Mouse (Mus musculus): Measurements from ENCODE around the gene March7. TPM values are rescaled to one million over a fixed set of nuclear protein-coding genes. Genes with fewer than 3 reads are reported as not detected.

Gene March7
- polyA plus RNA-seq, 1 experiment from 2014 or later, result 83.5 TPM

DNA sequence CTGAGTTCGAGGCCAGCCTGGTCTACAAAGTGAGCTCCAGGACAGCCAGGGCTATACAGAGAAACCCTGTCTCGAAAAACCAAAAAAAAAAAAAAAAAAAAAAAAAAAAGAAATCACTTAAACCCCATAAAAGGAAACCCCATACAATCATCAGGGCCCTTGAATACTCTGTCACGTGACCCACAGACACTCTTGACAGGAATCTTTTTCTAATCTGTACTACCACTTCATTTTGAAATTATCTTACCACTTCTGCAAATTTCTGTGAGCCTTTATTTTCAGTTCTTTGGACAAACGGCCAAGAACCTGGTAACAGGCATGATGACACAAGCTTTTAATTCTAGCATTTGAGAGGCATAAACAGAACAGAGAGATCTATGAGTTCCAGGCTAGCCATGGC is 34.6 kb upstream of the March7 start:
- DNase-seq (ENCODE audit: low spot score), result no peak
- no peaks in the 10 kb centered on the region for H3K36me3 ChIP-seq (ENCODE audit: control insufficient read depth, insufficient read depth, low read length)
- H3K27me3 ChIP-seq (ENCODE audit: control insufficient read depth, insufficient read depth, low read length), result no peaks in the 10 kb centered on the region
- WGBS, result 95% methylated on average over 3 of the region's 4 CpGs
- ATAC-seq (replicated peaks; ENCODE audit: low FRiP score), result no peak
- H3K4me1 ChIP-seq (replicated peaks; ENCODE audit: control insufficient read depth, insufficient read depth, low read length), result no peaks in the 10 kb centered on the region
- H3K9ac ChIP-seq (ENCODE audit: low read length), result no peak overlapping the region
- no peak overlapping the region for H3K4me2 ChIP-seq (ENCODE audit: low read depth, low read length, severe bottlenecking)
- H3K27ac ChIP-seq (ENCODE audit: low read depth, low read length), result no peak overlapping the region
- no peaks in the 10 kb centered on the region for H3K9me3 ChIP-seq (ENCODE audit: control insufficient read depth, low read length)
- H3K4me3 ChIP-seq (ENCODE audit: low read depth, low read length), result no peak overlapping the region

DNA sequence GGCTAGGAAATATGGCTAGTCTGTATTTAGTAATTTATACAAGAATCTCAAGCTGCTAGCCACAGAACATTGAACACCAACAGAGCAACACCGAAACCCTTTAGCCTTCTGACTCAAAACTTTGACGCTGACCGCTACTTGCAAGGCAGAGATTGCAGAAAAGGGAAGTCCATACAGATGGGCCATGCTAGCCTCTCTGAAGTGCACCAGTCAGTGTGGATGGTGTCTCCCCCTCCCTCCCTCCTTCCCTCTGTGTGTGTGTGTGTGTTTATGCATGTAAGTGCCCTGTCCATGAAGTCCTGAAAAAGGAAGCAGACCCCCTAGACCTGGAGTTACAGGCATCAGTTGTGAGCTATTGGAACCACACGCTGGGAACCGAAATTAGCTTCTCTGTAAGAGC is 33.6 kb upstream of the March7 start:
- H3K27me3 ChIP-seq (ENCODE audit: control insufficient read depth, insufficient read depth, low read length), result no peaks in the 10 kb centered on the region
- no peaks in the 10 kb centered on the region for H3K4me1 ChIP-seq (replicated peaks; ENCODE audit: control insufficient read depth, insufficient read depth, low read length)
- no peak overlapping the region for H3K9ac ChIP-seq (ENCODE audit: low read length)
- H3K4me3 ChIP-seq (ENCODE audit: low read depth, low read length), result no peak overlapping the region
- no peak overlapping the region for H3K27ac ChIP-seq (ENCODE audit: low read depth, low read length)
- DNase-seq (ENCODE audit: low spot score) (no peak), ATAC-seq (replicated peaks; ENCODE audit: low FRiP score) (no peak)
- no peaks in the 10 kb centered on the region for H3K36me3 ChIP-seq (ENCODE audit: control insufficient read depth, insufficient read depth, low read length)
- no peaks in the 10 kb centered on the region for H3K9me3 ChIP-seq (ENCODE audit: control insufficient read depth, low read length)
- 87% methylated on average over 5 of the region's 5 CpGs for WGBS
- H3K4me2 ChIP-seq (ENCODE audit: low read depth, low read length, severe bottlenecking), result no peak overlapping the region

DNA sequence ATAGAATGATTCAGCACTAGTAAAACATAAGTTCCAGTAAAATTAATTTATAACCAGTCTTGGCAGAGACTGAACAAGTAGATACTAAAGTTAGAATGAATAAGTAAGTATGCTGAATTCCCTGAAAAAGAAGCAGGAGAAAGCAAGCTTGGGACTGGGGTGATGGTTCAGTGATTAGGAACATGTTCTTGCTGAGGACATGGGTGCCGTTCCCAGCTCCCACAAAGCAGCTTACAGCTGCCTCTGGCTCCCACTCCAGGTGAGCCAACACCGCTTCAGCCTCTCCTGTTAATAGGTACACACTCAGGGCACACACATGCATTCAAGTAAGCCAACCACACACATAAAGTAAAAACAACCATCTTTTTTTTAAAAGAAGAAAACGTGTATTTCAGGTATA is 32.2 kb upstream of the March7 start:
- 84% methylated on average over 3 of the region's 3 CpGs for WGBS
- ATAC-seq (replicated peaks; ENCODE audit: low FRiP score), result no peak
- no peaks in the 10 kb centered on the region for H3K27me3 ChIP-seq (ENCODE audit: control insufficient read depth, insufficient read depth, low read length)

DNA sequence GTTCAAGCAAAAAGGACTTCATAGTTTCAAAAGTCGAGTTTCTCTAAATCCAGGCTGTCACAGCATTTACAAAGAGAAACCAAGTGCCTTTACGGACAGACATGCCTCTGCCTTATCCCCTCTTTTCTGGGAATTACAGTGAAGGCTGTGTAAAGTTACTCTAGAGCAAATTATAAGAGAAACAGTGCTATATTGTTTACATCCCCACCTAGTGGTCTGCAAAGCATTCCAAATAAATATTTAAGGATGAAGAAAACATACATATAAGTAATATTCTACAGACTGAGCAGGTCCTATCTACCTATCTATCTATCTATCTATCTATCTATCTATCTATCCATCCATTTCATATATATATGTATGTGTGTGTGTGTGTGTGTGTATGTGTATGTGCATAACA is 28.0 kb upstream of the March7 start:
- Histone ChIP-seq H3K4me2 (ENCODE audit: low read depth, low read length, severe bottlenecking) (no peak overlapping the region), H3K36me3 (ENCODE audit: control insufficient read depth, insufficient read depth, low read length) (no peaks in the 10 kb centered on the region), H3K9me3 (ENCODE audit: control insufficient read depth, low read length) (no peaks in the 10 kb centered on the region), H3K4me1 (replicated peaks; ENCODE audit: control insufficient read depth, insufficient read depth, low read length) (no peaks in the 10 kb centered on the region), H3K27ac (ENCODE audit: low read depth, low read length) (no peak overlapping the region), H3K9ac (ENCODE audit: low read length) (no peak overlapping the region), H3K4me3 (ENCODE audit: low read depth, low read length) (no peak overlapping the region), H3K27me3 (ENCODE audit: control insufficient read depth, insufficient read depth, low read length) (no peaks in the 10 kb centered on the region)
- 74% methylated on average over 2 of the region's 2 CpGs for WGBS
- ATAC-seq (replicated peaks; ENCODE audit: low FRiP score) (no peak), DNase-seq (ENCODE audit: low spot score) (no peak)

More for the DNA sequence above, 32.2 kb upstream of the March7 start:
- no peaks in the 10 kb centered on the region for H3K9me3 ChIP-seq (ENCODE audit: control insufficient read depth, low read length)
- no peak overlapping the region for H3K9ac ChIP-seq (ENCODE audit: low read length)
- H3K4me3 ChIP-seq (ENCODE audit: low read depth, low read length), result no peak overlapping the region
- H3K4me1 ChIP-seq (replicated peaks; ENCODE audit: control insufficient read depth, insufficient read depth, low read length), result no peaks in the 10 kb centered on the region
- no peaks in the 10 kb centered on the region for H3K36me3 ChIP-seq (ENCODE audit: control insufficient read depth, insufficient read depth, low read length)
- no peak for DNase-seq (ENCODE audit: low spot score)
- H3K4me2 ChIP-seq (ENCODE audit: low read depth, low read length, severe bottlenecking), result no peak overlapping the region
- no peak overlapping the region for H3K27ac ChIP-seq (ENCODE audit: low read depth, low read length)

DNA sequence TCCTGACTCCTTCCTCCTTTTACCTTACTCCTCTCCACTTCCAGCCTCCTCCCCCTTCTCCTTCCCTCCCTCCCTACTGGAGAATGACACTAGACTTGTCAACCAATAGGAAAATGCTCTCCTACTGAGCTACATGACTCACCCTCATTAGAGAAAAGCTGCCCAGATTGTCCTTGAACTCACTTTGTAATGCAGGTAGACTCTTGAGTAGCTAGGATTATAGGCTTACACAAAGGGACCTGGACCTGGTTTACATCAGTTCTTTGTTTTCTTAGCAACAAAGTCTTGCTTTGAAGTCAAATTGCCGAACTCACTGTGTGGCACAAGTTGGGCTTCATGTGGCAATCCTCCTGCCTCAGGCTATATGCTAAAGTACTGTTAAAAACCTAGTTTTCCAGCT is 12.8 kb upstream of the March7 start:
- H3K9me3 ChIP-seq (ENCODE audit: control insufficient read depth, low read length), result no peaks in the 10 kb centered on the region
- H3K4me3 ChIP-seq (ENCODE audit: low read depth, low read length), result no peak overlapping the region
- no peak overlapping the region for H3K4me2 ChIP-seq (ENCODE audit: low read depth, low read length, severe bottlenecking)
- no peaks in the 10 kb centered on the region for H3K27me3 ChIP-seq (ENCODE audit: control insufficient read depth, insufficient read depth, low read length)
- WGBS, result 41% methylated on average over 1 of the region's 1 CpGs
- H3K36me3 ChIP-seq (ENCODE audit: control insufficient read depth, insufficient read depth, low read length), result no peaks in the 10 kb centered on the region
- ATAC-seq (replicated peaks; ENCODE audit: low FRiP score) (no peak), DNase-seq (ENCODE audit: low spot score) (no peak)
- no peak overlapping the region for H3K9ac ChIP-seq (ENCODE audit: low read length)
- H3K27ac ChIP-seq (ENCODE audit: low read depth, low read length), result no peak overlapping the region
- no peaks in the 10 kb centered on the region for H3K4me1 ChIP-seq (replicated peaks; ENCODE audit: control insufficient read depth, insufficient read depth, low read length)

DNA sequence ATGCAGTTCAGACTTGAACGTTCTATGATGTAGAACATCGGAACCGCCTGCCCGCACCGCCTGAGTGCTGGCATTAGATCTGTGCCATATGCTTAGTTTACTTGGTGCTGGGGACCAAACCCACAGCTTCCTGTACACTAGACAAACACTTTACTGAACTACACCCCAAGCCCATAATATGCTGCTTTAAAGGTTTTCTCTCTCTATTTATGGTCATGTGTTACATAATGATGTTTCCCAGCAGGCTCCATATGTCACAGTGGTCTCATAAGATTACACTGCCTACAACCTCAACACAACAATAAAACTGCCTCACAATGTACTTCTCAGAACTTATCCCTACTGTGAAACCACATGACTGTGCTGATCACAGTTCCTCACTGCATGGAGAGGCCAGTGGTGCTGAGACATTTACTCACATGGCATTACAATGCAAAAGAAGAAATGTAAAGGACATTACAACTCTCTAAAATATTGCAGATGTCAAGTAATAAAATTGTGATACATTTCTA is 9.6 kb upstream of the March7 start:
- H3K4me3 ChIP-seq (ENCODE audit: low read depth, low read length), result no peak overlapping the region
- H3K36me3 ChIP-seq (ENCODE audit: control insufficient read depth, insufficient read depth, low read length), result no peaks in the 10 kb centered on the region
- DNase-seq (ENCODE audit: low spot score) (no peak), ATAC-seq (replicated peaks; ENCODE audit: low FRiP score) (no peak)
- no peaks in the 10 kb centered on the region for H3K27me3 ChIP-seq (ENCODE audit: control insufficient read depth, insufficient read depth, low read length)
- no peaks in the 10 kb centered on the region for H3K4me1 ChIP-seq (replicated peaks; ENCODE audit: control insufficient read depth, insufficient read depth, low read length)
- WGBS, result 93% methylated on average over 5 of the region's 5 CpGs
- no peak overlapping the region for H3K9ac ChIP-seq (ENCODE audit: low read length)
- no peak overlapping the region for H3K27ac ChIP-seq (ENCODE audit: low read depth, low read length)
- no peaks in the 10 kb centered on the region for H3K9me3 ChIP-seq (ENCODE audit: control insufficient read depth, low read length)
- no peak overlapping the region for H3K4me2 ChIP-seq (ENCODE audit: low read depth, low read length, severe bottlenecking)

DNA sequence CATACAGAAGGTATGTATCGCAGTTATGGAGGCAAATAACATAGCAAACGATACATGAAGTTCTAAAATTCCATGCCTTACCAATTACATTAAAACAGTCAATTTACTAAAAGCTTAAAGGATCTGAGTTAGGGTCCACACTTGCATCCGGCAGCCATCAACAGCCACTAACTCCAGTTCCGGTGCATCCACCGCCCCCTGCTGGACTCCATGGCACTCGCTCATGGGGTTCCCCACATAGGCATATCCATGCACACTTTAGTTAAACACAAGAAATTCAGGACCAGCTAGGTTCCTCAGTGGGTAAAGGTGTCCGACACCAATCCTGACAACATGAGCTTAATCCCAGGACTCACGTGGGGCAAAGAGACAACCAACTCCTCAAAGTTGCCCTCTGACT is 9.0 kb upstream of the March7 start:
- no peaks in the 10 kb centered on the region for H3K27me3 ChIP-seq (ENCODE audit: control insufficient read depth, insufficient read depth, low read length)
- no peak overlapping the region for H3K9ac ChIP-seq (ENCODE audit: low read length)
- WGBS, result 46% methylated on average over 8 of the region's 8 CpGs
- no peak overlapping the region for H3K4me3 ChIP-seq (ENCODE audit: low read depth, low read length)
- no peaks in the 10 kb centered on the region for H3K4me1 ChIP-seq (replicated peaks; ENCODE audit: control insufficient read depth, insufficient read depth, low read length)
- no peak overlapping the region for H3K27ac ChIP-seq (ENCODE audit: low read depth, low read length)
- no peaks in the 10 kb centered on the region for H3K36me3 ChIP-seq (ENCODE audit: control insufficient read depth, insufficient read depth, low read length)
- ATAC-seq (replicated peaks; ENCODE audit: low FRiP score) (peak; percentile 60; the same call in 1 of the 2 replicates), DNase-seq (ENCODE audit: low spot score) (peak; percentile 83)
- H3K9me3 ChIP-seq (ENCODE audit: control insufficient read depth, low read length), result no peaks in the 10 kb centered on the region
- H3K4me2 ChIP-seq (ENCODE audit: low read depth, low read length, severe bottlenecking), result no peak overlapping the region

DNA sequence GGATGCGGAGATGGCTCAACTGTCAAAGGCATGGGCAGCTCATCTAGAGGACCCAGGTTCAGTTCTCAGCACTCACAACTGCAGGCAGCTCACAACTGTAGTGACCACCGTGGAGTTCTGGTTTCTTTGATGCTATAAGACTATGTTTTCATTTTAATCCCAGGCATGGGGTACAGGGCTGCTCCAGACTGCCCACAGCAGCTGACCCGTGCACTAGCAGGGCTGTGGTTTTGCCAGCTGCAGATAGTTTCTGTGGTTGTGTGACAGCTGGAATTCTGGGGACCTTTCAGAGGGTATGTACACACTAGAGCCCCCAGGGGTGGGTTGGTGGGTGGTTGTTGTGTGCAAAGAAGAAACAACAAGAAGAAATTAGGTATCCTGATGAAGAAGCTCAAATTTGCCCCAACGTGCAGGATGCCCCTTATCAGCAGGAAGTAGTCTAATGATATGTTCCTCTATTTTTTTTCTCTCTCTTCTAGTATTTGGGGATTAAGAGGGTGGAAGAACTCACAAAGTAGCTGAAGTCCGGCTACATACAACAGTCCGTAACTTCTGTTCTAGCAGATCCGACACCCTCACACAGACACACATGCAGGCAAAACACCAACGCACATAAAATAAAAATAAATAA is 6.7 kb upstream of the March7 start:
- Histone ChIP-seq H3K36me3 (ENCODE audit: control insufficient read depth, insufficient read depth, low read length) (no peaks in the 10 kb centered on the region), H3K9me3 (ENCODE audit: control insufficient read depth, low read length) (no peaks in the 10 kb centered on the region), H3K4me1 (replicated peaks; ENCODE audit: control insufficient read depth, insufficient read depth, low read length) (no peaks in the 10 kb centered on the region), H3K27ac (ENCODE audit: low read depth, low read length) (no peak overlapping the region), H3K27me3 (ENCODE audit: control insufficient read depth, insufficient read depth, low read length) (no peaks in the 10 kb centered on the region), H3K4me3 (ENCODE audit: low read depth, low read length) (no peak overlapping the region), H3K4me2 (ENCODE audit: low read depth, low read length, severe bottlenecking) (no peak overlapping the region), H3K9ac (ENCODE audit: low read length) (no peak overlapping the region)
- DNase-seq (ENCODE audit: low spot score) (no peak), ATAC-seq (replicated peaks; ENCODE audit: low FRiP score) (no peak)
- WGBS, result 88% methylated on average over 8 of the region's 8 CpGs

DNA sequence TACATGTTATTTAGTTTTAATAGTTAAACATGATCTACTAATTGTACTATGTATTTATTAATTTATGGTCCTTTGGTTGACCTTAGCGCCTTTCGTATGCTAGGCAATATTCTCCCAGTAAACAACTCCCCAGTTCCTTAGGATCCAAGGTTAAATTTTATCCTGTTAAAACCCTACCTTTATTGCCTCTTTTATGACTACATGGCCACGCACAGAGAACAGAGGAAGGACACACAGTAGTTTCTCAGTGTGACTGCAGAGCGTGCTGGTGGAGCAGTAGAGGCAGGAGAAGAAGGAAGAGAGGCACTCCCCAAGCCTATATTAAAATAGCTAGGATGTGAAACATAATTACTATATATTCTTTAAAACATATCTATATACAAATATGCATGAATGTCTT is 6.0 kb upstream of the March7 start:
- Histone ChIP-seq H3K9ac (ENCODE audit: low read length) (no peak overlapping the region), H3K36me3 (ENCODE audit: control insufficient read depth, insufficient read depth, low read length) (no peaks in the 10 kb centered on the region), H3K4me1 (replicated peaks; ENCODE audit: control insufficient read depth, insufficient read depth, low read length) (no peaks in the 10 kb centered on the region), H3K27ac (ENCODE audit: low read depth, low read length) (no peak overlapping the region), H3K27me3 (ENCODE audit: control insufficient read depth, insufficient read depth, low read length) (no peaks in the 10 kb centered on the region), H3K4me3 (ENCODE audit: low read depth, low read length) (no peak overlapping the region), H3K4me2 (ENCODE audit: low read depth, low read length, severe bottlenecking) (no peak overlapping the region), H3K9me3 (ENCODE audit: control insufficient read depth, low read length) (no peaks in the 10 kb centered on the region)
- no peak for DNase-seq (ENCODE audit: low spot score)
- 94% methylated on average over 4 of the region's 4 CpGs for WGBS
- ATAC-seq (replicated peaks; ENCODE audit: low FRiP score), result no peak

Measured in forebrain, embryonic 11.5 days (tissue).